Mouse (Mus musculus): ENCODE measurements around the gene Net1. TPM values are rescaled to one million over a fixed set of nuclear protein-coding genes. Genes with fewer than 3 reads are reported as not detected.
"Not testable (repeated sequence)": the region's sequence is repeated elsewhere in the genome, so short reads cannot be mapped to it uniquely, and the experiment has no call there.

The Net1 gene
- polyA plus RNA-seq, 1 experiment from 2014 or later = 155 TPM

GRCm38 (mm10) chr13:3861251-3861650 lies 56.8 kb downstream of the Net1 start:
- H3K4me2 ChIP-seq (replicated peaks) = no peak overlapping the region
- H3K27me3 ChIP-seq = no peaks in the 10 kb centered on the region
- ATAC-seq (ENCODE audit: insufficient number of reproducible peaks, insufficient read depth, low FRiP score, low TSS enrichment) = no peak
- no peaks in the 10 kb centered on the region for H3K4me1 ChIP-seq
- H3K27ac ChIP-seq = no peak overlapping the region
- H3K9me3 ChIP-seq = no peaks in the 10 kb centered on the region
- WGBS = 84% methylated on average over 8 of the region's 8 CpGs
- no peaks in the 10 kb centered on the region for H3K36me3 ChIP-seq
- no peak overlapping the region for H3K4me3 ChIP-seq
- no peak overlapping the region for H3K9ac ChIP-seq

DNA sequence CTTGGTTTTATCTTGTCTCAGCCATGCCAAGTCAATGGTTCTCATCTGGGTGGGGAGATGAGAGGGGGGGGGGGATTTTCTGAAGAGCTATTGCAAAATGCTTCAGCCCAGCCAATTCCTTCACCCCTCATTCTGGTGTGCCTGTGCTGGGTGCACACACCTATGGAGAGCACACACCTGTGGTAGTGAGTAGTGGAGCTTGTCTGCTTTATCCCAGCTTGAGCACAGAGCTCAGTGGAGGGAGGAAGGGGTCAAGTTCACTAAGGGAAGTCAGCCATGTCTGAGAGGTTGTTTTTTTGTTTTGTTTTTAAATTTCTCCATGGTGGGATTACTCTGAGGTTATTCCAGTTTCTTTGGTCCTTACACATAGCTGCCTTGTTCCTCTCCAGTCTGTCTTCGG lies 61.8 kb downstream of the Net1 start:
- no peak for ATAC-seq (ENCODE audit: insufficient number of reproducible peaks, insufficient read depth, low FRiP score, low TSS enrichment)
- WGBS = 79% methylated on average over 1 of the region's 1 CpGs
- Histone ChIP-seq H3K4me1 (no peaks in the 10 kb centered on the region), H3K9ac (no peak overlapping the region), H3K36me3 (no peaks in the 10 kb centered on the region), H3K27me3 (no peaks in the 10 kb centered on the region), H3K4me2 (replicated peaks) (no peak overlapping the region), H3K4me3 (no peak overlapping the region), H3K27ac (no peak overlapping the region), H3K9me3 (no peaks in the 10 kb centered on the region)

GRCm38 (mm10) chr13:3854856-3855255 lies 63.2 kb downstream of the Net1 start:
- no peaks in the 10 kb centered on the region for H3K4me1 ChIP-seq
- H3K36me3 ChIP-seq = no peaks in the 10 kb centered on the region

DNA sequence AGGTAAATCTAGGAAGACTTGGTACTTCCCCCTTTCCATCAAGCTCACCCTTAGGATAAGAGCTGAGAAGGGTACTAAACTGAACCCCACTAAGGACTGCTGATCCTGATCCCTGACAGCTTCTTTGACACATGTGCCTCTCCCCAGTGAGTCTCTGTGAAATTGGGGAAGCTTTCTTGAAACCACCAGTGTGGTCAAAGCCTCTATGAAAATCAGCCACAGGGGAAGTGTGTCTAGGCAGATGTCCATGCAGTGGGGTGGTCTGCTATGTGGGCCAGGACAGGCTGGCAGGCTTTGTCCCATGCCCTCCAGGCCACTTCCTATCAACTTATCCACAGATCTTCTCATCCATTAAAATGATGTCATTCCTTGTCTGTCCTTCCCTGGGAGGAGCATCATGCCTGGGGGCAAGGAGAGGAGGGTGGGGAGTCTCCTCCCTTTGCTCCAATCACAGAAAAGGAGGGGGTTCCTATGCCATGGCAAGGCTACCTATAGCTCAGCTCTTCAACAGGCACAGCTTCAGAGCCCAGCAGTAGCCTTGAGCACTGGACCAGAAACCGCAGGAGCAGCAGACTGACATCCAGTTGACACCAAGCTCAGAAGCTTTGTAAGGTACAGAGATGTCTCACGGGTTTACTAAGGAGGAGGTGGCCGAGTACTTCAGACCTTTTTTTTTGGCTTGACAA lies 64.2 kb downstream of the Net1 start, which contains the start of gene Calm5:
Gene Calm5, plus strand, starts transcription at position 526 of the 686 bp plus-strand sequence.
- not testable (repeated sequence) for H3K27ac ChIP-seq; H3K4me3 ChIP-seq; H3K36me3 ChIP-seq; H3K9ac ChIP-seq; H3K27me3 ChIP-seq; ATAC-seq (ENCODE audit: insufficient number of reproducible peaks, insufficient read depth, low FRiP score, low TSS enrichment); H3K4me1 ChIP-seq; H3K4me2 ChIP-seq (replicated peaks); H3K9me3 ChIP-seq
- WGBS = 90% methylated on average over 3 of the region's 3 CpGs

More at GRCm38 (mm10) chr13:3854856-3855255, 63.2 kb downstream of the Net1 start:
- ATAC-seq (ENCODE audit: insufficient number of reproducible peaks, insufficient read depth, low FRiP score, low TSS enrichment) = no peak
- Histone ChIP-seq H3K4me3 (no peak overlapping the region), H3K27ac (no peak overlapping the region), H3K27me3 (no peaks in the 10 kb centered on the region), H3K9me3 (no peaks in the 10 kb centered on the region), H3K4me2 (replicated peaks) (no peak overlapping the region), H3K9ac (no peak overlapping the region)
- WGBS = 86% methylated on average over 2 of the region's 2 CpGs

GRCm38 (mm10) chr13:3850330-3850729 lies 67.7 kb downstream of the Net1 start:
- no peak overlapping the region for H3K4me2 ChIP-seq (replicated peaks)
- no peak for ATAC-seq (ENCODE audit: insufficient number of reproducible peaks, insufficient read depth, low FRiP score, low TSS enrichment)
- H3K9ac ChIP-seq = no peak overlapping the region
- no peak overlapping the region for H3K4me3 ChIP-seq
- no peaks in the 10 kb centered on the region for H3K4me1 ChIP-seq
- H3K36me3 ChIP-seq = no peaks in the 10 kb centered on the region
- 88% methylated on average over 1 of the region's 1 CpGs for WGBS
- no peak overlapping the region for H3K27ac ChIP-seq
- H3K27me3 ChIP-seq = no peaks in the 10 kb centered on the region
- no peaks in the 10 kb centered on the region for H3K9me3 ChIP-seq

- not testable (repeated sequence) for H3K27me3 ChIP-seq; H3K4me1 ChIP-seq; H3K9ac ChIP-seq; ATAC-seq (ENCODE audit: insufficient number of reproducible peaks, insufficient read depth, low FRiP score, low TSS enrichment); H3K4me3 ChIP-seq; H3K36me3 ChIP-seq; H3K4me2 ChIP-seq (replicated peaks); H3K27ac ChIP-seq; H3K9me3 ChIP-seq
Measured at GRCm38 (mm10) chr13:3840662-3841061, 77.4 kb downstream of the Net1 start.

DNA sequence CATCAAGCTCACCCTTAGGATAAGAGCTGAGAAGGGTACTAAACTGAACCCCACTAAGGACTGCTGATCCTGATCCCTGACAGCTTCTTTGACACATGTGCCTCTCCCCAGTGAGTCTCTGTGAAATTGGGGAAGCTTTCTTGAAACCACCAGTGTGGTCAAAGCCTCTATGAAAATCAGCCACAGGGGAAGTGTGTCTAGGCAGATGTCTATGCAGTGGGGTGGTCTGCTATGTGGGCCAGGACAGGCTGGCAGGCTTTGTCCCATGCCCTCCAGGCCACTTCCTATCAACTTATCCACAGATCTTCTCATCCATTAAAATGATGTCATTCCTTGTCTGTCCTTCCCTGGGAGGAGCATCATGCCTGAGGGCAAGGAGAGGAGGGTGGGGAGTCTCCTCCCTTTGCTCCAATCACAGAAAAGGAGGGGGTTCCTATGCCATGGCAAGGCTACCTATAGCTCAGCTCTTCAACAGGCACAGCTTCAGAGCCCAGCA lies 80.7 kb downstream of the Net1 start, which contains the start of gene Calm4:
Gene Calm4, plus strand, starts transcription at position 446 of the 496 bp plus-strand sequence.
- H3K4me2 ChIP-seq (replicated peaks); H3K4me1 ChIP-seq; H3K4me3 ChIP-seq; H3K36me3 ChIP-seq; H3K27ac ChIP-seq; H3K27me3 ChIP-seq; H3K9ac ChIP-seq; H3K9me3 ChIP-seq: not testable (repeated sequence)
- ATAC-seq (ENCODE audit: insufficient number of reproducible peaks, insufficient read depth, low FRiP score, low TSS enrichment) = 0 out of 2 replicates have a peak, but pooled peaks have one; percentile 67

- H3K36me3 ChIP-seq = not testable (repeated sequence)
Measured at GRCm38 (mm10) chr13:3833644-3834043, 84.4 kb downstream of the Net1 start.

GRCm38 (mm10) chr13:3832450-3832849 lies 85.6 kb downstream of the Net1 start:
- Histone ChIP-seq H3K9ac (no peak overlapping the region), H3K4me1 (no peaks in the 10 kb centered on the region), H3K27me3 (no peaks in the 10 kb centered on the region), H3K4me2 (replicated peaks) (no peak overlapping the region), H3K4me3 (no peak overlapping the region), H3K27ac (no peak overlapping the region), H3K9me3 (no peaks in the 10 kb centered on the region), H3K36me3 (no peaks in the 10 kb centered on the region)
- no peak for ATAC-seq (ENCODE audit: insufficient number of reproducible peaks, insufficient read depth, low FRiP score, low TSS enrichment)
- WGBS = 55% methylated on average over 2 of the region's 2 CpGs

More at GRCm38 (mm10) chr13:3833644-3834043, 84.4 kb downstream of the Net1 start:
- not testable (repeated sequence) for H3K4me3 ChIP-seq; ATAC-seq (ENCODE audit: insufficient number of reproducible peaks, insufficient read depth, low FRiP score, low TSS enrichment); H3K27me3 ChIP-seq; H3K27ac ChIP-seq; H3K9ac ChIP-seq; H3K4me1 ChIP-seq; H3K4me2 ChIP-seq (replicated peaks); H3K9me3 ChIP-seq

Small RNAs within 50 kb of the gene (microRNA-seq; reads per million reads assigned to microRNA genes)
- gene Gm22460 = not detected

Other genes with a start within 250 kb of the Net1 start
- gene Calml3, start 113.9 kb downstream of the Net1 start, polyA plus RNA-seq (2016; fragmentation: Nextera tagmentation; extraction: Ambion mirVana) = 0.41 and 0.61 TPM in 2 replicates
- gene Calm4, start 80.5 kb downstream of the Net1 start, polyA plus RNA-seq (2016; fragmentation: Nextera tagmentation; extraction: Ambion mirVana) = 0.18 and 0.34 TPM in 2 replicates
- gene Calm5, start 64.0 kb downstream of the Net1 start, polyA plus RNA-seq (2016; fragmentation: Nextera tagmentation; extraction: Ambion mirVana) = not detected in 2 replicates
- not detected in 2 replicates for gene Tubal3, start 54 bp upstream of the Net1 start, polyA plus RNA-seq (2016; fragmentation: Nextera tagmentation; extraction: Ambion mirVana)
- 0.20 TPM in 1 of 2 replicates, not detected in the other for gene Ucn3, start 27.1 kb upstream of the Net1 start, polyA plus RNA-seq (2016; fragmentation: Nextera tagmentation; extraction: Ambion mirVana)
- gene Akr1c14, start 130.8 kb upstream of the Net1 start, polyA plus RNA-seq (2016; fragmentation: Nextera tagmentation; extraction: Ambion mirVana) = 0.46 and 0.81 TPM in 2 replicates
- gene Akr1c18, start 232.4 kb upstream of the Net1 start, polyA plus RNA-seq (2016; fragmentation: Nextera tagmentation; extraction: Ambion mirVana) = not detected in 2 replicates